In the genomic region with DNA sequence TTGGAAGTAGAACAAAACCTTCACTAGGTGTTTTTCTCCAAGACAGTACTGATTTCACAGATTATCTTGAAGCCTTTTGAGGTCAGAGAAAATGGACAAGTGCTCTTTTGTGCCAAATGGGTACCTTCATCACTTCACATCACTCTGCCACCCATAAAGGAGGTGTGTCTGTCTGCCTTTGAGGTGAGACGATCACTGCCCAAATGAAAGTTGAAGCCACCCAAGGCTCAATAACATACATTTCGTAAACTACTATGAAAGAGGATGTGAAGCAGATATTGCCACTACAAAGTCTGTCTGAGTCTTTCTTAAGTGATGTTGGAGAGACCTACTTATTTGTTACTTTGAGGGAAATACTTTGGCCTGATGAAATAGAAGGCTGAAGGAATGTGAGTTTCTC, we compare ENCODE assay signal across 38 mouse cellular contexts. TPM values are rescaled to one million over a fixed set of nuclear protein-coding genes. Genes with fewer than 3 reads are reported as not detected.
"Had no signal": no experiment of that assay in that cellular context is flagged by ENCODE, and none has a peak within 500 bp of the region (broad histone marks: within the 10 kb centered on the region; RNA-seq: fewer than 3 reads in every experiment).

No protein-coding gene starts in this region.

- H3K4me2 ChIP-seq: limb, embryonic 12.5 days; limb, embryonic 13.5 days; limb, embryonic 15.5 days; liver, embryonic 11.5 days; liver, embryonic 12.5 days; liver, embryonic 13.5 days; liver, embryonic 15.5 days; lung, embryonic 14.5 days; lung, embryonic 15.5 days; midbrain, embryonic 11.5 days; midbrain, embryonic 12.5 days; midbrain, embryonic 13.5 days; midbrain, embryonic 15.5 days; neural tube, embryonic 12.5 days had no signal

- H3K4me3 ChIP-seq: limb, embryonic 10.5 days; limb, embryonic 12.5 days; limb, embryonic 13.5 days; limb, embryonic 15.5 days; liver, embryonic 12.5 days; liver, embryonic 13.5 days; liver, embryonic 15.5 days; lung, embryonic 15.5 days; megakaryocyte, embryonic 14.5 days; midbrain, embryonic 10.5 days; midbrain, embryonic 12.5 days; midbrain, embryonic 13.5 days; midbrain, embryonic 15.5 days; myocyte; neural tube, embryonic 12.5 days had no signal

- H3K9me3 ChIP-seq: limb, embryonic 10.5 days; limb, embryonic 12.5 days; limb, embryonic 13.5 days; limb, embryonic 15.5 days; liver, embryonic 12.5 days; liver, embryonic 13.5 days; liver, embryonic 15.5 days; lung, embryonic 15.5 days; megakaryocyte, embryonic 14.5 days; midbrain, embryonic 10.5 days; midbrain, embryonic 12.5 days; midbrain, embryonic 13.5 days; midbrain, embryonic 15.5 days; neural tube, embryonic 12.5 days had no signal

- ATAC-seq: liver, embryonic 12.5 days; liver, postnatal 0 days; lung, postnatal 0 days; midbrain, embryonic 13.5 days; midbrain, embryonic 15.5 days; midbrain, embryonic 16.5 days had no signal

- H3K9ac ChIP-seq: limb, embryonic 12.5 days; limb, embryonic 13.5 days; limb, embryonic 15.5 days; liver, embryonic 12.5 days; liver, embryonic 13.5 days; liver, embryonic 14.5 days; liver, embryonic 15.5 days; liver, postnatal 0 days; lung, embryonic 14.5 days; lung, embryonic 15.5 days; midbrain, embryonic 12.5 days; midbrain, embryonic 13.5 days; midbrain, embryonic 15.5 days; neural tube, embryonic 12.5 days had no signal

- H3K27me3 ChIP-seq: limb, embryonic 12.5 days; limb, embryonic 13.5 days; limb, embryonic 15.5 days; liver, embryonic 12.5 days; liver, embryonic 13.5 days; liver, embryonic 15.5 days; lung, embryonic 15.5 days; megakaryocyte, embryonic 14.5 days; midbrain, embryonic 12.5 days; midbrain, embryonic 13.5 days; midbrain, embryonic 15.5 days; neural tube, embryonic 12.5 days had no signal

- H3K4me1 ChIP-seq: limb, embryonic 13.5 days; limb, embryonic 15.5 days; liver, embryonic 12.5 days; liver, embryonic 13.5 days; liver, embryonic 15.5 days; lung, embryonic 15.5 days; megakaryocyte, embryonic 14.5 days; midbrain, embryonic 10.5 days; midbrain, embryonic 12.5 days; midbrain, embryonic 13.5 days; midbrain, embryonic 15.5 days; neural tube, embryonic 12.5 days had no signal

- H3K27ac ChIP-seq: limb, embryonic 10.5 days; limb, embryonic 12.5 days; limb, embryonic 13.5 days; limb, embryonic 15.5 days; liver, embryonic 12.5 days; liver, embryonic 13.5 days; liver, embryonic 14.5 days; liver, embryonic 15.5 days; lung, embryonic 15.5 days; macrophage; midbrain, embryonic 10.5 days; midbrain, embryonic 12.5 days; midbrain, embryonic 13.5 days; midbrain, embryonic 15.5 days; neural tube, embryonic 12.5 days had no signal

- DNase-seq: left cerebral cortex, postnatal 4 days; liver; liver, embryonic 13.5 days; liver, postnatal 0 days; lung, adult 18-20 months; lung, adult 2 months; lung, embryonic 14.5 days; lung, postnatal 10 days; lung, postnatal 14 days; lung, postnatal 36 days; lung, postnatal 4 days; midbrain, embryonic 14.5 days had no signal

- H3K36me3 ChIP-seq: limb, embryonic 10.5 days; limb, embryonic 12.5 days; limb, embryonic 13.5 days; limb, embryonic 15.5 days; liver, embryonic 12.5 days; liver, embryonic 13.5 days; liver, embryonic 15.5 days; lung, embryonic 15.5 days; midbrain, embryonic 10.5 days; midbrain, embryonic 12.5 days; midbrain, embryonic 13.5 days; midbrain, embryonic 15.5 days; neural tube, embryonic 12.5 days had no signal

RNA-seq across cellular contexts. Expression of a gene that starts 4.6 kb away (rescaled TPM):
- total RNA-seq: liver, adult 2 months; megakaryocyte progenitor cell, adult 5-6 weeks; megakaryocyte-erythroid progenitor cell, adult 5-6 weeks had no signal
- polyA plus RNA-seq: limb, embryonic 10.5 days; limb, embryonic 11.5 days; limb, embryonic 12.5 days; liver, adult 2 months; liver, embryonic 11.5 days; liver, embryonic 12.5 days; liver, embryonic 13.5 days; liver, embryonic 14.5 days; liver, embryonic 16.5 days; lung, embryonic 14.5 days; lung, embryonic 16.5 days; lung, postnatal 0 days; macrophage; midbrain, embryonic 10.5 days; midbrain, embryonic 11.5 days; myocyte had no signal
